Mouse (Mus musculus) midbrain, embryonic 11.5 days (tissue): ENCODE results near the gene Sympk. TPM values are rescaled to one million over a fixed set of nuclear protein-coding genes. Genes with fewer than 3 reads are reported as not detected.
A peak's percentile ranks its signal among the peaks of the same experiment; 100 is the strongest.

ENCODE experiments used
- ATAC-seq: fragments of 200-750 bp; cut with Nextera tagmentation; 2 replicates; pipeline ENCODE4 v1.8.0; 2017; ENCODE audit warnings: moderate TSS enrichment, moderate library complexity; ENCODE audit not compliant: low FRiP score
- DNase-seq: peaks from one replicate; pipeline ENCODE4 v3.0.0; 2015; ENCODE audit warnings: low spot score; ENCODE audit errors: missing footprints
- H3K27ac ChIP-seq: fragments of 300-500 bp; sonication (generic); 2 replicates; pipeline ENCODE4 v1.5.1; 2014; ENCODE audit warnings: low read depth, low read length
- H3K27me3 ChIP-seq: fragments of 300-500 bp; sonication (generic); 2 replicates; pipeline ENCODE4 v1.6.1; 2014; ENCODE audit warnings: mild to moderate bottlenecking, low read length, moderate library complexity, mixed read lengths; ENCODE audit not compliant: control insufficient read depth, insufficient read depth
- H3K36me3 ChIP-seq: fragments of 300-500 bp; sonication (generic); 2 replicates; pipeline ENCODE4 v1.6.1; 2014; ENCODE audit warnings: mild to moderate bottlenecking, low read length, moderate library complexity, mixed read lengths; ENCODE audit not compliant: control insufficient read depth, insufficient read depth
- H3K4me1 ChIP-seq: fragments of 300-500 bp; sonication (generic); 2 replicates; pipeline ENCODE4 v1.6.1; 2014; ENCODE audit warnings: low read length; ENCODE audit not compliant: control insufficient read depth, insufficient read depth
- H3K4me2 ChIP-seq: fragments of 300-500 bp; sonication (generic); 2 replicates; pipeline ENCODE4 v1.6.1; 2014; ENCODE audit warnings: mild to moderate bottlenecking, moderate library complexity
- H3K4me3 ChIP-seq: fragments of 300-500 bp; sonication (generic); 2 replicates; pipeline ENCODE4 v1.5.1; 2014; ENCODE audit warnings: low read depth, low read length
- H3K9ac ChIP-seq: fragments of 300-500 bp; sonication (generic); 2 replicates; pipeline ENCODE4 v1.6.1; 2014; ENCODE audit warnings: low read length
- H3K9me3 ChIP-seq: fragments of 300-500 bp; sonication (generic); 2 replicates; pipeline ENCODE4 v1.6.1; 2016; ENCODE audit warnings: low read length; ENCODE audit not compliant: control insufficient read depth
- WGBS: fragments of 180-500 bp; shearing (Covaris S2); extraction: QIAGEN DNeasy Blood & Tissue Kit; methylation state at CpG from one replicate; pipeline ENCODE4 v1.1.7; 2014; 5-methylcytosine and 5-hydroxymethylcytosine counted together
- polyA plus RNA-seq: library from polyadenylated mRNA; unstranded; fragments of >200 nt; fragmentation: Nextera tagmentation; extraction: Ambion mirVana; gene quantifications from 2 replicates; pipeline ENCODE4 v1.2.1, GENCODE M21; 2014

Sympk gene
- polyA plus RNA-seq, 1 experiment from 2014 or later, result 33.3 TPM

- Histone ChIP-seq H3K27me3 (peaks cover 14% of the 10 kb centered on the region; the same call in 1 of the 2 replicates), H3K4me2 (peak overlapping the region; percentile 95), H3K9me3 (no peaks in the 10 kb centered on the region), H3K36me3 (peaks cover 7% of the 10 kb centered on the region; the same call in 1 of the 2 replicates), H3K4me3 (no peak overlapping the region; the same call in 1 of the 2 replicates), H3K27ac (no peak overlapping the region), H3K4me1 (peaks cover 35% of the 10 kb centered on the region), H3K9ac (peak overlapping the region; percentile 45; the same call in 1 of the 2 replicates)
- DNase-seq (peak; percentile 89), ATAC-seq (no peak)
- WGBS, result 25% methylated on average over 17 of the region's 17 CpGs
These were observed 67.7 kb downstream of the Sympk start for GRCm38 (mm10) chr7:19091913-19092312.

GRCm38 (mm10) chr7:19092381-19093173 is 68.4 kb downstream of the Sympk start:
- ATAC-seq (peak; percentile 58), DNase-seq (peak; percentile 94)
- H3K9ac ChIP-seq, result peak overlapping the region; percentile 48
- peaks cover 7% of the 10 kb centered on the region for H3K36me3 ChIP-seq
- WGBS, result 2% methylated on average over 38 of the region's 38 CpGs
- peak overlapping the region; percentile 71 for H3K27ac ChIP-seq
- no peaks in the 10 kb centered on the region for H3K9me3 ChIP-seq
- H3K4me3 ChIP-seq, result peak overlapping the region; percentile 73
- peak overlapping the region; percentile 95 for H3K4me2 ChIP-seq
- H3K4me1 ChIP-seq, result peaks cover 39% of the 10 kb centered on the region
- peaks cover 14% of the 10 kb centered on the region; the same call in 1 of the 2 replicates for H3K27me3 ChIP-seq

- Histone ChIP-seq H3K4me3 (peak overlapping the region; percentile 73), H3K36me3 (peaks cover 7% of the 10 kb centered on the region), H3K27me3 (peaks cover 14% of the 10 kb centered on the region; the same call in 1 of the 2 replicates), H3K27ac (peak overlapping the region; percentile 71), H3K9me3 (no peaks in the 10 kb centered on the region), H3K4me1 (peaks cover 39% of the 10 kb centered on the region), H3K4me2 (peak overlapping the region; percentile 95), H3K9ac (peak overlapping the region; percentile 48)
- peak; percentile 39 for ATAC-seq
- WGBS, result 1% methylated on average over 11 of the region's 15 CpGs
- peak; percentile 99 for DNase-seq
These were observed 69.0 kb downstream of the Sympk start for GRCm38 (mm10) chr7:19093174-19093521.

GRCm38 (mm10) chr7:19093537-19094385 is 69.6 kb downstream of the Sympk start:
- H3K27me3 ChIP-seq, result peaks cover 14% of the 10 kb centered on the region; the same call in 1 of the 2 replicates
- under 1% methylated on average over 45 of the region's 45 CpGs for WGBS
- peak overlapping the region; percentile 73 for H3K4me3 ChIP-seq
- H3K4me1 ChIP-seq, result peaks cover 39% of the 10 kb centered on the region
- H3K27ac ChIP-seq, result peak overlapping the region; percentile 90
- H3K9me3 ChIP-seq, result no peaks in the 10 kb centered on the region
- peaks cover 7% of the 10 kb centered on the region for H3K36me3 ChIP-seq
- H3K9ac ChIP-seq, result peak overlapping the region; percentile 89
- H3K4me2 ChIP-seq, result peak overlapping the region; percentile 95
- ATAC-seq (peak; percentile 85), DNase-seq (peak; percentile 100)

- ATAC-seq, result no peak
- peak within 1 kb of the TSS; percentile 95 for H3K4me2 ChIP-seq
- peaks cover 14% of the 10 kb centered on the region; the same call in 1 of the 2 replicates for H3K27me3 ChIP-seq
- WGBS, result under 1% methylated on average over 27 of the region's 36 CpGs
- H3K36me3 ChIP-seq, result peaks cover 7% of the 10 kb centered on the region
- peak within 1 kb of the TSS; percentile 73 for H3K4me3 ChIP-seq
- no peaks in the 10 kb centered on the region for H3K9me3 ChIP-seq
- peaks cover 39% of the 10 kb centered on the region for H3K4me1 ChIP-seq
- H3K9ac ChIP-seq, result peak within 1 kb of the TSS; percentile 89
- H3K27ac ChIP-seq, result peak within 1 kb of the TSS; percentile 90
- no peak for DNase-seq
These were observed 70.3 kb downstream of the Sympk start, which contains the start of gene Six5 for GRCm38 (mm10) chr7:19094471-19094825. Gene Six5, plus strand, starts transcription at chr7:19094594.

- Histone ChIP-seq H3K9me3 (no peaks in the 10 kb centered on the region), H3K9ac (peak overlapping the region; percentile 89), H3K27me3 (peaks cover 14% of the 10 kb centered on the region; the same call in 1 of the 2 replicates), H3K4me1 (peaks cover 39% of the 10 kb centered on the region), H3K4me2 (peak overlapping the region; percentile 95), H3K27ac (peak overlapping the region; percentile 90), H3K36me3 (peaks cover 7% of the 10 kb centered on the region), H3K4me3 (peak overlapping the region; percentile 73)
- ATAC-seq (no peak), DNase-seq (peak; percentile 97)
- WGBS, result under 1% methylated on average over 68 of the region's 87 CpGs
These were observed 70.9 kb downstream of the Sympk start for GRCm38 (mm10) chr7:19094826-19095750.

GRCm38 (mm10) chr7:19095751-19096110 is 71.6 kb downstream of the Sympk start:
- Histone ChIP-seq H3K4me1 (peaks cover 39% of the 10 kb centered on the region), H3K27ac (no peak overlapping the region), H3K9ac (peak overlapping the region; percentile 89), H3K9me3 (no peaks in the 10 kb centered on the region), H3K27me3 (peaks cover 12% of the 10 kb centered on the region; the same call in 1 of the 2 replicates), H3K36me3 (peaks cover 7% of the 10 kb centered on the region), H3K4me3 (peak overlapping the region; percentile 73), H3K4me2 (peak overlapping the region; percentile 95)
- WGBS, result under 1% methylated on average over 19 of the region's 19 CpGs
- ATAC-seq, result no peak
- peak; percentile 95 for DNase-seq

GRCm38 (mm10) chr7:19096421-19096976 is 72.3 kb downstream of the Sympk start:
- Histone ChIP-seq H3K4me2 (peak overlapping the region; percentile 95), H3K27ac (no peak overlapping the region), H3K4me3 (peak overlapping the region; percentile 73), H3K4me1 (peaks cover 37% of the 10 kb centered on the region), H3K36me3 (peaks cover 4% of the 10 kb centered on the region), H3K27me3 (peaks cover 5% of the 10 kb centered on the region; the same call in 1 of the 2 replicates), H3K9me3 (no peaks in the 10 kb centered on the region), H3K9ac (peak overlapping the region; percentile 89)
- no peak for DNase-seq
- 53% methylated on average over 5 of the region's 5 CpGs for WGBS
- ATAC-seq, result no peak
